Mouse (Mus musculus) Muller cell, postnatal 12 days (primary cell): ENCODE measurements around the gene Fcgr3.

Source experiments
- DNase-seq: peaks from one replicate; pipeline ENCODE4 v3.0.0-alpha.2; 2015; ENCODE audit errors: inconsistent ontology term

Gene Fcgr3

DNA sequence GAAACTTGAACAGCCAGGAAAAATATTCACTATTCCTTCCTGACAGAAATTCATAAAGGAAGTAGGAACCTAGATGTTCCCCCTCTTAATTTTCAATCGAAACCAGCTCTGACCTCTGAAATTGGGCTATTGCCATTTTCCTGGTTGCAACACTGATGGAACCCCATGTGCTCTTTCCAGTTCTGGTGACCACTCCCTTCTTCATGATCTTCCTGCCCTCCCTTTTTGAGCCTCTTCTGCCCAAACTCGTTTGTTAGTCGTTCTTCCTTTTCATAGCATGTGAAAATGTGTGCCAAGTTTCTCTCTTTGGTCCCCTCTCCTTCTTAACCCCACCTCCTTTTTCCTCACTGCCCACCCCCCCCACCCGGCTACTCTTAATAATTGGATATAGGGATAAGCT, 53.0 kb downstream of the Fcgr3 start:
- DNase-seq, result no peak

DNA sequence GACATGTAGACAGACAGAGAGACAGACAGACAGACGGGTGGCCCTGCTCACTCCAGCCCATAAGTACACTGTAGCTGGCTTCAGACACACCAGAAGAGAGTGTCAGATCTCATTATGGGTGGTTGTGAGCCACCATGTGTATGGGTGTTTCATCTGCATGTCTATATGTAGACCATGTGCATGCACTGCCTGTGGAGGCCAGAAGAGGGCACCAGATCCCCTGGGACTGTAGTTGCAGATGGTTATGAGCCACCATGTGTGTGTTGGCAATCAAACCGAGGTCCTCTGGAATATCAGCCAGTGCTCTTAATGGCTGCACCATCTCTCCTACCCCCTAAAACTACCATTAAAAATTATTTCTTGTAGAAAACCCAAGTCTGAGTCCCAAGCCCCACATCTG, 57.8 kb downstream of the Fcgr3 start:
- no peak for DNase-seq

DNA sequence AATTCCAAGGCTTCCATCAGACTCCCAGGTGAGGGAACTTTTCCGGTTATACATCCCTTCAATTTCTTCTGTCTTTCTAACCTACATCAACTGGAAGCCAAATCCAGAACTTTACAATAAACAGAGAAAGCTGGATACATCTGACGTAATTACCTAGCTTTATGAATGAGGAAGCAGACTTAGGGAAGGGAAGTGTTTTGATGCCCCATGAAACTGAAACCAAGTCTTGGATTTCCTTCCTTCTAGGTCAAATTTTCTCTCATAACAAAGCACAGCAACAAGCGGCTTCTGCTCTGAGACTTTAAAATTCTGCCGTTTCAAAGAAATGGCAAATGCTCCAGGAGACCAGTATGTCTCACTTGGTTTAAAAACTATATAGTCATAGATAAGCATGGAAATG, 58.4 kb downstream of the Fcgr3 start:
- DNase-seq, result no peak

DNA sequence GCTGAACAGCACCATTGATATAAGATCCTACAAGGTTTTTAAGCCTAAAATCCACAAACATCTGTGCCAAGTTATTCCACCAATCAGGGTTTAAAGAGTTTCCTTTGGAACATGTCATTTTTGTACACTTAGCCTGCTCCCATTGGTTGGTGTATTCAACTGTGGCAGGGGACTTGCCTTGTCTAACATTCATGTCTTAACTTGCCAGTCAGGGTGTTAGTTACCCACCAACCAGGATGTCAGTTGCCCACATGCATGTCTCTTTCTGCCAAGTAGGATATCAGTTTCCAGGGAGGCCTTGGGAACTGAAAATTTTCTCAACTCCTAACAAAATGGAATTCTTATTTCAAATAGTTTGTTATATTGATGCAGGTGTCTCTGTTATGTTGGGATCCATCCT, 59.1 kb downstream of the Fcgr3 start:
- no peak for DNase-seq

DNA sequence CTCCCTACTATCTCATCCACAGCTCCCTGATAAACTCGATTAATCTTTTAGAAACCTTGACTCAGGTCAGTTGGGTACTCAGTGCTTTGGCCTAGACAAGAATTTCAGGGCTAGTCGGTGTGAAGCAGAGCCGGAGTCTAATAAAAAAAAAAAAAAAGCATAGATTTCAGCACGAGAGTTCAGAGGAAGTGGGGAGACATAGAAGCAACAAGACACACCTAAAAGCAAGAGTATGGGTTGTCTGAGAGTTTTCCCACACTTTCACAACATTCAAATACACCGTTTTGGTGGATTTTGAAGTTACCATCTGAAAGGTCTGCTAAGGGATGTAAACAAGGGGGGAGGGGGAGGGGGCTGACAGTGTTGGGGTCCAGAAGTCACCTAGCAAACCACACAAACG, 59.7 kb downstream of the Fcgr3 start:
- no peak for DNase-seq
